Mouse (Mus musculus) testis, adult 2 months (tissue): ENCODE results near the gene Lingo3. TPM values are rescaled to one million over a fixed set of nuclear protein-coding genes. Genes with fewer than 3 reads are reported as not detected.

Source experiments
- H3K27ac ChIP-seq: fragments of 200-500 bp; 2 replicates; pipeline ENCODE4 v1.5.1; 2012; ENCODE audit warnings: low read depth, low read length; ENCODE audit not compliant: control insufficient read depth, insufficient read depth
- H3K27me3 ChIP-seq: fragments of 200-500 bp; 2 replicates; pipeline ENCODE4 v1.6.1; 2012; ENCODE audit warnings: mild to moderate bottlenecking, low read length, moderate library complexity; ENCODE audit not compliant: control insufficient read depth, insufficient read depth
- H3K36me3 ChIP-seq: fragments of 200-500 bp; 2 replicates; pipeline ENCODE4 v1.6.1; 2012; ENCODE audit warnings: mild to moderate bottlenecking, low read length; ENCODE audit not compliant: control insufficient read depth, insufficient read depth
- H3K4me1 ChIP-seq: fragments of 200-500 bp; 2 replicates; pipeline ENCODE4 v1.6.1; 2012; ENCODE audit warnings: low read length; ENCODE audit not compliant: control insufficient read depth, insufficient read depth
- H3K4me3 ChIP-seq: fragments of 200-500 bp; 2 replicates; pipeline ENCODE4 v1.5.1; 2012; ENCODE audit warnings: low read depth, mild to moderate bottlenecking, low read length, moderate library complexity, mixed read lengths; ENCODE audit not compliant: control insufficient read depth
- CTCF ChIP-seq: fragments of 200-500 bp; IDR thresholded peaks from 2 replicates; pipeline ENCODE4 v1.5.1; 2012; ENCODE audit warnings: low read depth, mild to moderate bottlenecking, inconsistent platforms, low read length, moderate library complexity; ENCODE audit not compliant: control insufficient read depth, insufficient read depth, insufficient replicate concordance
- POLR2A ChIP-seq: fragments of 200-500 bp; IDR thresholded peaks from 2 replicates; pipeline ENCODE4 v1.6.1; 2012; ENCODE audit warnings: low read depth, mild to moderate bottlenecking, inconsistent platforms, low read length, moderate library complexity; ENCODE audit not compliant: control insufficient read depth
- polyA plus RNA-seq: library from polyadenylated mRNA; depleted of rRNA; stranded (reverse); fragments of >200 nt; gene quantifications from 2 replicates; pipeline ENCODE4 v1.2.3, GENCODE M21; 2012; rRNA removed

Gene Lingo3
- 0.16 and 0.26 TPM in 2 replicates for polyA plus RNA-seq

DNA sequence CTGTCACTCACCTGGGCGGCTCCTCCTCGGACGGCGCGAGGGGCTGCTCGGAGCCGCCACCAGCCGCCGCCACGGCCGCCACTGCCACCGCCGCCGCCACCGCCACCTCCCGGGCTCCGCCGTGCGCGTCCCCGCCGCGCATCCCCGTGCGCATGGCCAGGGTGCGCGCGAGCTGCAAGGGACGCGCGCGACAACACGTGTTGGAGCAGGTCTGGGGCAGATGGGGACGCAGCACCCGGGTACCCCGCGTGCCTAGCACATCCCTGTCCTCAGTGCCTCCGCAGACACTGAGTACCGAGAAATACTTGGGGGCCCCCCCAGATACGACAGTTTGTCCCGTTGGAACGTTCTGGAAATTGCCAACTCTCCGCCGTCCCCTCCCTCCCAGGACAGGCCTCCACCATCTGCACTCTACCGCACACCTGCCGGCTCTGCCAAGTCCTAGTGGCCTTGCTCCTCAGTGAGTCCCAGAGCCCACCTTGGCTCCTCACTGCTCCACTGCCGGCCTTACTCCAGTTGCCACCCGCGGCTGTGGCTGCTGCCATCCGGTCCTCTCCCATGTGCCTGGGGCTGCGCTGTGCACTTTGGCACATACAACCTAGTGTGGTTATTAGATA lies at the start of gene Lingo3:
Gene Lingo3 (minus strand): TSS at position 109 of the 617 bp plus-strand sequence.
- H3K27ac ChIP-seq: no peak within 1 kb of the TSS
- peak within 1 kb of the TSS; percentile 31; the same call in 1 of the 2 replicates for H3K4me3 ChIP-seq
- H3K27me3 ChIP-seq: no peaks in the 10 kb centered on the region
- TF ChIP-seq POLR2A: no peak
- TF ChIP-seq CTCF: no peak
- H3K36me3 ChIP-seq: no peaks in the 10 kb centered on the region
- H3K4me1 ChIP-seq: peaks cover 10% of the 10 kb centered on the region

DNA sequence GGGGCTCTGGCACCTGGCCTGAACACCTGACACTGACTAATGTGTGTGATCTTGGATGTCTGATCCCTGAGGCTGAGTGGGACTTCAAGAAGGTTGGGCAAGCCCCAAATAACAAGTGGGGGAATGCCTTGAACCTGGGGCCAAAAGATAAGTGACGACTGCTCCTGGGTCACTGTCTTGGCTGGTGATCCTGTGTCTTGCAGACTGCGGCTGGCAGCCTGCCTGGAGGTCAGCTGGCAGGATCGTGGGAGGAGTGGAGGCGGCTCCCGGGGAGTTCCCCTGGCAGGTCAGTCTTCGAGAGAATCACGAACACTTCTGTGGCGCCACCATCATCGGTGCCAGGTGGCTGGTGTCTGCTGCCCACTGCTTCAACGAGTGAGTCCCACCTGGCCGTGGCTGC lies 43.3 kb upstream of the Lingo3 start:
- Histone ChIP-seq H3K27me3 (no peaks in the 10 kb centered on the region), H3K4me1 (peaks cover 4% of the 10 kb centered on the region), H3K4me3 (no peak overlapping the region), H3K36me3 (no peaks in the 10 kb centered on the region), H3K27ac (no peak overlapping the region)
- TF ChIP-seq POLR2A (no peak), CTCF (no peak)

DNA sequence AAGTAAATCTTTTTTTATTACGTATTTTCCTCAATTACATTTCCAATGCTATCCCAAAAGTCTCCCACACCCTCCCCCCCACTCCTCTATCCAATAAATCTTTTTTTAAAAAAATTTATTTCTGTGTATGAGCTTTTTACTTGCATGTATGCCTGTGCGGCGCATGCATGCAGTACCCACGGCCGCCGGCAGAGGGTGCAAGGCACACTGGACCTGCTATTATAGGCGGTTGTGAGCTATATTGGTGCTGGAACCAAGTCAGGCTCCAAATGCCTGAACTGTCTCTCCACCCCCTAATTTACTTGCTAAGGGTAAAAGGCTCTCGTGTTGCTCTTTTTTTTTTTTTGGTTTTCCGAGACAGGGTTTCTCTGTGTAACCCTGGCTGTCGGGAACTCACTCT lies 37.5 kb upstream of the Lingo3 start:
- Histone ChIP-seq H3K27me3 (no peaks in the 10 kb centered on the region), H3K4me3 (no peak overlapping the region), H3K27ac (no peak overlapping the region), H3K36me3 (no peaks in the 10 kb centered on the region), H3K4me1 (peaks cover 3% of the 10 kb centered on the region)
- TF ChIP-seq POLR2A: no peak
- TF ChIP-seq CTCF: peak; percentile 96

DNA sequence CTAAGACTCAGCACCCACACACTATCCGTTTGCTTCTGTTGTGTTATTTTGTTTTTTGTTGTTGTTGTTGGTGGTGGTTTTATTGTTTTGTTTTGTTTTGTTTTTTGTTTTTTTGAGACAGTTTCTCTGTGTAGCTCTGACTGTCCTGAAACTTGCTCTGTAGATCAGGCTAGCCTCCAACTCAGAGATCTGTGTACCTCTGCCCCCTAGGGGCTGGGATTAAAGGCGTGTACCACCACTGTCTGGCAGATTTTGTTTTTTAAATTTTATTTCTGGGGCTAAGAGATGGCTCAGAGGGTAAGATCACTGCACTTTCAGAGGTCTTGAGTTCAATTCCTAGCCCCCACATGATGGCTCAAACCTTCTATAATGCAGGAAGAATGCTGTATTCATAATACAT lies 37.1 kb upstream of the Lingo3 start:
- H3K36me3 ChIP-seq: no peaks in the 10 kb centered on the region

DNA sequence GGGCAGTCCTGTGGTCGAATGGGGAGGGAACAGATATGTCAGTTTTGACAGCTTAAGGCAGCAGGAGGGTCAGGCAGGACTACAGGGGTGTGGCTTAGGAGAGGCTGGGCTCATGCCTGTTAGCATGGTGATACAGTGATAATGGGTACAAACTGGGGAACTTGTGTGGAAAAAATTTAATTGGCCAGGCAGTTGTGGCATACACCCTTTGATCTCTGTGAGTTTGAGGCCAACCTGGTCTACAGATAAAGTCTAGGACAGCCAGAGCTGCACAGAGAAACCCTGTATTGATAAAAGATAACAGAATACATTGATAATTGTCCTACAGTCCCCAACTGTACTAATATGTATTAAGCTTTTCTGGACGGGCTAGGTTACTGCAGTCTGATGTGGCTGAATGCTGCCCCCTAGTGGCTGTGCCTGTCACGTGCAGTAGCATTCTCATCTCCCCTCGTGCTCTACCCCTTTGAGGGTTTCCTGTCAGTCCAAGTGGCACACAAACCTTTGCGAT lies 36.3 kb upstream of the Lingo3 start:
- H3K36me3 ChIP-seq: no peaks in the 10 kb centered on the region
- H3K4me3 ChIP-seq: no peak overlapping the region; the same call in 1 of the 2 replicates
- no peaks in the 10 kb centered on the region for H3K27me3 ChIP-seq
- no peak overlapping the region for H3K27ac ChIP-seq
- H3K4me1 ChIP-seq: peaks cover 3% of the 10 kb centered on the region
- TF ChIP-seq POLR2A (no peak), CTCF (peak; percentile 99; the same call in 1 of the 2 replicates)

More for the DNA sequence above, 37.1 kb upstream of the Lingo3 start:
- Histone ChIP-seq H3K27me3 (no peaks in the 10 kb centered on the region), H3K4me3 (no peak overlapping the region; the same call in 1 of the 2 replicates), H3K27ac (no peak overlapping the region), H3K4me1 (peaks cover 3% of the 10 kb centered on the region)
- TF ChIP-seq CTCF (no peak), POLR2A (no peak)

DNA sequence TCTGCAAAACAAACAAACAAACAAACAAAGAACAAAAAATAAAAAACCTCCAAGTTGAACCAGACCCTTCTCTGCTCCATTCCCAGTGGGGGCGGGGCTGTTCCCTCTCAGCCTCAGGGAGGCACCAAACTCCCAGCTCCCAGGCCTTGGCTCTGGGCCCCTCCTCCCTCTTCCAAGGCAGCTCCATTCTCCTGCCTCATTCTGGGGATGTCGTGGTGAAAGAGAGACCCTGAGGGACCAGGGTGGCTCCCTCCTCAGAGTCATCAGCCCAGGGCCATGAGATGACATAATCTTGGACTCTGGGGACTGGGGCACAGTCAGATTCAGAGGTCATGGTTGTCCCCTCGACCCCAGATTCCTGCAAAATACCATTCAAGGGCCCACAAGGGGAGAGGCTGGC lies 32.8 kb upstream of the Lingo3 start:
- Histone ChIP-seq H3K4me1 (peaks cover 3% of the 10 kb centered on the region), H3K27me3 (no peaks in the 10 kb centered on the region), H3K36me3 (no peaks in the 10 kb centered on the region), H3K4me3 (no peak overlapping the region), H3K27ac (no peak overlapping the region)
- TF ChIP-seq POLR2A: no peak
- no peak for TF ChIP-seq CTCF

DNA sequence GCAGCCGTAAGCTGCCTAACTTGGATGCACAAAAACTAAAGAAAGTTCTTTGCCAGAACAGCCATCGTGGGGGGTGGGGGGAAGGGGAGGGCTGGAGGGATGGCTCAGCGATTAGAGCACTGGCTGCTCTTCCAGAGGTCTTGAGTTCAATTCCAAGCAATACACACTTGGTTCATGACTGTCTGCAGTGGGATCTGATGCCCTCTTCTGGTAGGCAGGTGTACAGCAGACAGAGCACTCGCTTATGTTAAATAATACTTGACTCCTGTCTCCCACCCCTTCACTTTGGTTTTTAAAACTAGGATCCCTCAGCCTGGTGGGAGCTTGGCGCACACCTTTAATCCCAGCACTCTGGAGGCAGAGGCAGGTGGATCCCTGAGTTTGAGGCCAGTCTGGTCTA lies 32.2 kb upstream of the Lingo3 start:
- Histone ChIP-seq H3K27me3 (no peaks in the 10 kb centered on the region), H3K27ac (no peak overlapping the region), H3K4me3 (no peak overlapping the region), H3K36me3 (no peaks in the 10 kb centered on the region), H3K4me1 (peaks cover 3% of the 10 kb centered on the region)
- TF ChIP-seq POLR2A (no peak), CTCF (no peak; the same call in 1 of the 2 replicates)

DNA sequence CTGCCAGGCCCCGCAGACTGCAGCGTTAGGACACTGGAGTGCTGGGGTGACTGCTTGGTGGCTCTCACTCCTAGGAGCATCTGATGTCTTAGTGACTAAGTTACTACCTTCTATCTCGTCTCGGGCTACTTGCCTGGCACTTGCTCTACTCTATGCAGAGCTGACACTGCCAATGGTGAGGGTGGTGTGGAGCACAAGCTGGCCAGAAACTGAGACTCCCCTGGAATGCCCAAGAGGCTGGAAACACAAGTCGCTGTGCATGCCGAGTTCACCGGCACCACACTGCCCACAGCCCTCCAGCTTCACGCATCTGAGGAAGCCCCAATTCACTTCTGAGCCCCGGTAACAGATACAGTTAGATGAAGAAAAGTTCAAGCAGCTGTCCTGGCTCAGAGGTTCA lies 30.2 kb upstream of the Lingo3 start:
- H3K27ac ChIP-seq: no peak overlapping the region
- H3K27me3 ChIP-seq: no peaks in the 10 kb centered on the region
- H3K4me1 ChIP-seq: no peaks in the 10 kb centered on the region
- no peak overlapping the region for H3K4me3 ChIP-seq
- H3K36me3 ChIP-seq: no peaks in the 10 kb centered on the region
- TF ChIP-seq CTCF (no peak), POLR2A (no peak)
